Mouse (Mus musculus): ENCODE data around the gene Sri.
"Not testable (repeated sequence)": the region's sequence is repeated elsewhere in the genome, so short reads cannot be mapped to it uniquely, and the experiment has no call there.

Gene Sri

DNA sequence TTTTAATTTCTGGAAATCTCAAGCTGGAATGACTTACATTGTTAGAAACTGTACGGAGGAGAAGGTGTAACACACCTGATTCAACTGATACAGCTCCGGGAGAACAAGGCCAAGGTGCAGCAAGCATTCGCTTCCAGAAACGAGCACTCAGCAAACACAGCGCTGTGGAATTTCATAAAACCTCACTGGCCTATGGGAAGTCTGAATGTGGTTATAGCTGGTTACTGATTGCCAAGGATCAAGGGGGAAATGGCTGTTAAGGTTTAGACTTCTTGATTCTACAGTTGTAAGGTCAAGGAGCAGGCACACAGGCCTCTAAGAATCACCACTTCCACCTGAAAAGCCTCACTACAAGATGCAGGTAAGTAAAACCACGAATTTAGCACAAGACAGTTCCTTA is at the start of gene Sri:
Gene Sri, plus strand, starts transcription at position 224 of the 400 bp plus-strand sequence.
- no peak for DNase-seq (ENCODE audit: low spot score)

DNA sequence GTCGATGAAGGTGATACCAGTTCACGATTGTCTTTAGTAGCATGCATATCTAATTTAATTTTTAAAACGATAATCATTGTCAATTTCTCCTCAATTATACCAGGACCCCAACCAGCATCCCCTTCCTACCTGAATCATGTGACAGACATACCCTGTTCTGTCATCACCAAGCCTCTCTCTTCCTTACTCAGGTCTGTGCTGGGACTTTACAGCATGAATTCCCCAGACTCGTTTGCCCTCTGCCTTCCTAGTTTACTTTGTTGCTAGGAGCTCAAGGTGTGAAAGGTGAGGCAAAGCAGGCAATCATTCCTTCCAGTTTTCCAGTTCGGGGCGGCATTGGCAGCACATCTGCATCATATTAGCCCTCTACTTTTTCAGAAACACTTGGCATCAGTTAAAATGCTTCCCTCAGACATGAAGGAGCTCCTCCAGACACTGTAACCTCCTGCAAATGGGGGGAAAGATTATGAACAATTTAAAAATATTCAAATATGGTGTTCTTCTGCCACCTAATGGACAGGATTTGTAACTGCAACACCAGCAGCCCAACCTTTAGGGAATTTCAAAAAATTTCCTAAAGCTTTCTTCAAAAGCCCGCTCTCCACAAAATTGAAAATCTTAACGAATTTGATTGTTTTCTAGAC is 49.4 kb upstream of the Sri start:
- peak; percentile 6 for DNase-seq (ENCODE audit: low spot score)

DNA sequence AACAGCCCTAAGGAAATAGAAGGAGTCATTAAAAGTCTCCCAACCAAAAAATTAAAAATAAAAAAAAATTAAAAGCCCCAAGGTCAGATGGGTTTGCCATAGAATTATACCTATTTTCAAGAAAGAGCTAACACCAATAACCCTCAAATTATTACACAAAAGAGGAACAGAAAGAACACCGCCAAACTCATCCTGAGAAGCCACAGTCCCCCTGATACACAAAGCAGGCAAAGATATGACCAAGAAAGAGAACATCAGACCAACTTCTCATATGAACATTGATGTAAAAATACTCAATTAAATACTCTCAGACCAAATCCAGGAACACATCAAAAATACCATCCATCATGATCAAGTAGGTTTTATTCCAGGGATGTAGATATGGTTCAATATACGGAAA is 48.8 kb upstream of the Sri start:
- DNase-seq (ENCODE audit: low spot score), result no peak

GRCm38 (mm10) chr5:8000466-8000865 is 45.4 kb upstream of the Sri start:
- no peak for DNase-seq (ENCODE audit: low spot score)

- DNase-seq (ENCODE audit: low spot score), result no peak
Measured at GRCm38 (mm10) chr5:8002827-8003226, 43.1 kb upstream of the Sri start.

DNA sequence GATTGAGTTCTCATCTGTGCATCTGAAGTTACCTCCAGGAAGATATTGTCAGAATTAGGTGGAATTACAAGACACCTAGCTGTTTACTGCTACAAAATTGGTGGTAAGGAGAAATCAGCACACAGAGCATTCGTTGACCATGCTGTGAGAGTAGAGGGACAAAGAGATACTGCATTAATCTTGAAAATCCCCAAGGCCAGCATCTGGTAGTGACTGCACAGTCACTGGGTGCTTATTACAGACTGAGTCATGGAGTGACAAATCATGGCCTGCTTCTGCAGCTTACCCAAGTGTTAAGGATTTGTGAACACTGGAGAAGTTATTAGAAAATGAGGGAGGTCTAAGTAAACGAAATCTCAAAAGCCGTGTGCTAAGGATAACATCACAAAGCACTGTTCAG is 32.6 kb upstream of the Sri start:
- no peak for DNase-seq (ENCODE audit: low spot score)

DNA sequence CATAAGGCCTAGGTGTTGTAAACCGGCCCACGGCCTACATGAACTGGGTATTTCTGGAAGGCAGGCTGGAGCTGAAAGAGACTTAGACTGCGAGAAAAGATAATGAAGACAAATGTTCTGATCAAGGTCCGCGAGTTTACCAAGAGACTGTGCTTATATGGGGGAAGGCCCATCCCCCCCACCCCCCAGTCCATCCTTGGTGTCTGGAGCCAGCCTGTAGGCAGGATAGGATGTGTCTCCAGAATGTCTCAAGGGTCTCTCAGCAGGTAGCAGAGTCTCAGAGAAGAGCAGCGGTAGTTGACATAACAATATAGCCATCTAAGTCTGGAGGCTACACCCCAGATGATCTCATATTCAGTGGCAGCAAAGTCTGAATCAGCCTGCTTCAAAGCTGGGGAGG is 11.3 kb upstream of the Sri start:
- DNase-seq (ENCODE audit: low spot score), result not testable (repeated sequence)

DNA sequence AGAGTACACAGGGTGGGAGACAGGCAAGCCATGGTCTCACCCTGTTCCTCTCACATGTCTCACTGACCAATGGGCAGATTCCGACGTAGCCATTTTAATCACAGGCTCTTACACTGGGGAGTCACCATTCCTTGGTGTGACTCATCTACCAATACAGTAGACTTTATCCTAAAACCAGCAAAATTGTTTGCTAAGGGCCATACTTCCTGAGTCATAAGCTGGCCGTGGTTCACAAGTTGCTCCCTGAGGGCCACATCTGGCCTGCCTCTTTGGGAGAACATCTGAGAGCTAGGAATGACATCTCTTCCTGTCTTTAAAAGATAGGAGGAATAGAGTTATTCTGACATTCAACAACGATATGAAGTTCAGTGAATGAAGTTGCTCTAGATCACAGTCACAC is 7.9 kb downstream of the Sri start:
- DNase-seq (ENCODE audit: low spot score), result no peak

DNA sequence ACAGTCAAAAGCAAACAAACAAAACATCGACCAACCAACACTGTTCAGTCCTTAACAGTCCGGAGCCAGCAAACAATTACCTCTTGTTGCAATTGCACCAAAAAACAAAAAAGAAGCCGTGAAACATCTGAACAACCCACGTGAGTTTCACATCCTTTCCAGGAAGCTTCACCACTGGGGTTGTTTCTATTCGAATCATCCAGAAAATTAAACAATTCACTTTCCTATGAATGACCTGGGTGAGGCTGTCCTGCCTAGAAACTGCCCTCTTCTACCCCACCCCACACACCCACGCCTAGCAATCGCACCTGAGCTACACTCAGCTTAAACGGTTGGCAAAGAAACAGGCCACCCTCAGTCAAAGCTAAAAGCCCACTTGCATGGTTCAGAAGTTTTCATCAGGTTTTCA is 9.8 kb downstream of the Sri start:
- DNase-seq (ENCODE audit: low spot score), result no peak

DNA sequence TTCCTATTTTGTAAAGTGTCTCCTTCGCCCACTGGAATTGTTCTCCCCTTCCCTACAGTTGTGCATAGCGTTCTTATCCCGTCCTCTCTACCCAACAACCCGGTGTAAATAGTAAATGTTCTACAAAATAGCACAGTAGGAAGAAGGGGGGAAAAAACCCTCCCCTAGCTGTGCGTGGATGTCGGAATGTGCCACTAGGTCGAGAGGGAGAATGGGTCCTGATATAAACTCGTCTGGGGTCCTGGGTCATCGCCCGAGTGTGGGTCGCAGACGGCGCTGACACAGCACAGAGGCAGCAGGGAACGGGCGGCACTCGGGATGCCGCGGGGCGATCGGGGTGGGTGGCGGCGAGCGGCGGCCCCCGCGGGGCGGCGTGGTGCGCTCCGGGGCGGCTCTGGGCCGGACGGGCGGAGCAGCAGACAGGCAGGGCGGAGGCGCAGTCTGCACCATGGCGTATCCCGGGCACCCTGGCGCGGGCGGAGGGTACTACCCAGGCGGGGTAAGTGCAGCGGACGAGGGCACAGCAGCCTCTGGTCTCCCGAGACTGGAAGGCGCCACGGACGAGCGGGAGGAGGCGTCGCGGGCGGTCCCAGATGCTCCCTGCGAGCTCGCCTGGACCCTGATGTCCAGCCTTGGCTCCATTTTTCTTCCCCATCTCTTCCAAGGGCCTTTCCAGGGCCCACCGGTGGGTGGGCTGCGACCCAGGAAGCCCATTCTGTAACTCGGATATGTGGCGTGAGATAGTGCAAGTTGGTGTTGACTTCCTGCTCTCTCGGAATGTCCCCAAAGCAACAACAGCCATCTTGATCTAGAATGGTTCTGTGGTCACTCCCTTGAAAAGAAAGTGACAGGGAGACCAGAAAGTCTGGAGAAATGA is 10.5 kb downstream of the Sri start:
- peak; percentile 75 for DNase-seq (ENCODE audit: low spot score)

DNA sequence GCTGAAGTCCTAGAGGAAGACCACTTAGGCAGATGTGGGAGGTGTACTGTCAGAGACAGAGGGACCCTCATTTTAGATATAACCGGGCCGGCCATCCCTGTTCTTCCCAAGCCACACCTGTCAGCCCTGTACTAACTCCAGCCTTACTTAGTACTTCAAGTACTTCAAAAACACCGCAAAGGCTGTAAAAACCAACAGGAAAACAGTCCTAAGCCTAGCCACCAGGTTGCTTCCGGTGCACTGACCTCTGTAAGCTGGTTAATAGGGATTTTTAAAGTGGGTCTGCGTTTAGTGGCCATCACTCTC is 11.1 kb downstream of the Sri start:
- DNase-seq (ENCODE audit: low spot score), result no peak

DNA sequence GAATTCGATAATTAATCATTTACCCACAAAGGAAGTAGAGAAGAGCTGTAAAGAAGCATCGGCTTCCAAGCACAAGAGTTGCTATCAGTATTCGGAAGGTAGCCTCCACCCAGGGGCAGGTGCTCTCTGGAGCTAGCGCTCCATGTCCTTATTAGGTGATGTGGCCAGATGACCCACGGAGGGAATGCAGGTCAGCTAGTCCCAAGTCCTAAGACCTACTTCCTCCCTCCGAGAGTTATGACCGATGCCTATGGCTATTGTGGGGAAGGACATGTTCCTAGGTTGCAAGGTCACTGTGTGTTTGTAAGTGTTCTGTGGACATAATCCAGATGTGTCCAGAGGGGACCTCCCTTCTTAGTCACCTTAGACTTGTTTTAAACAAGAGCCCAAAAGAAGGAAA is 12.2 kb downstream of the Sri start:
- no peak for DNase-seq (ENCODE audit: low spot score)

DNA sequence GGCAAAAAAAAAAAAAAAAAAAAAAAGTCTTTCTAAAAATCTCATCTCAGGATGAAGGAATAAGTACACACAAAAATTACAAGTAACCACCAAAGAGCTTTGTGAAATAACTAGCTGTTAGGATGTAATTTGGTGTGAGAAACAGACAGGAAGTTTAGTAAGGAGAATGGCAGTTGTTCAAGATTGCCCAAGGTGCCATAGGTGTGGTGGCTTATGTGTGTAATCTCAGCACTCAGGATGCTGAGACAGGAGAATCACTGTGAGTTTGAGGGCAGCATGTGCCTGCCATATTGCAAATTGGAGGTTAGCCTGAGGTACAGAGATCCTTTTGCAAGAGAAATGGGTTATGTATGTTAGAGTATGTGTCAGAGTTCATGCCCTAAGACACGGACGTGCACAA is 16.6 kb downstream of the Sri start:
- no peak for DNase-seq (ENCODE audit: low spot score)

DNA sequence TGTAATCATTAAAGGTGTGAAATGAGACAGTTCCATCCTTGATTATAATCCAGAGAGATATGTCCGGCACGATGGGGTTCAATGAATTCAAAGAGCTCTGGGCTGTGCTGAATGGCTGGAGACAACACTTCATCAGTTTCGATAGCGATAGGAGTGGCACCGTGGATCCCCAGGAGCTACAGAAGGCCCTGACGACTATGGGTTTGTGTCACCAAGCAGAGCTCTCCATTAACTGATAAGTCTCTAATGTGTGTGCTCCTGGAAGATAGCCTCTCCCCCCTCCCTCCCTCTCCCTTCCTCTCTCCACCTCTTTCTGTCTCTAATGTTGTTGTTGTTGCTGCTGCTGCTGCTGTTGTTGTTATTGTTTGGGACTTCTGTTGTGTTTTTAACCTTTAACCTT is 17.3 kb downstream of the Sri start:
- no peak for DNase-seq (ENCODE audit: low spot score)

DNA sequence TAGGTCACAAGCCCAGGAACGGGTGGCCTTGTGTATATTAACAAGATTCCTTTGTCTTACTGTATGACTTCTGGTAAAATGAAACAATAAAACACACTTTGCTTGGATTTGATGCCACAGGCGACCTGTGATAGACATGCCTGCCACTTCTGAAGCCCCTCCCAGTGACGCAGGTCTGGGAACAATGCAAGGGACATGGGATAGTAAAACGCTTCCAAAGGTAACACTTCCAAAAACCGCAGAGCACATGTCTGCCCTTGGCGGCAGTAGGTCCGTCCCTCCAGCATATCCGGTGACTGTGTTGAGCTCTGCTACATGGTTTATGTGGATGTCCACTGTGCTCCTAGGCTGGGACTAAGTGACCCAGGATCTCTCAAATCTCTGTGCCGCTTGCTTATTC is 27.5 kb downstream of the Sri start:
- no peak for DNase-seq (ENCODE audit: low spot score)

DNA sequence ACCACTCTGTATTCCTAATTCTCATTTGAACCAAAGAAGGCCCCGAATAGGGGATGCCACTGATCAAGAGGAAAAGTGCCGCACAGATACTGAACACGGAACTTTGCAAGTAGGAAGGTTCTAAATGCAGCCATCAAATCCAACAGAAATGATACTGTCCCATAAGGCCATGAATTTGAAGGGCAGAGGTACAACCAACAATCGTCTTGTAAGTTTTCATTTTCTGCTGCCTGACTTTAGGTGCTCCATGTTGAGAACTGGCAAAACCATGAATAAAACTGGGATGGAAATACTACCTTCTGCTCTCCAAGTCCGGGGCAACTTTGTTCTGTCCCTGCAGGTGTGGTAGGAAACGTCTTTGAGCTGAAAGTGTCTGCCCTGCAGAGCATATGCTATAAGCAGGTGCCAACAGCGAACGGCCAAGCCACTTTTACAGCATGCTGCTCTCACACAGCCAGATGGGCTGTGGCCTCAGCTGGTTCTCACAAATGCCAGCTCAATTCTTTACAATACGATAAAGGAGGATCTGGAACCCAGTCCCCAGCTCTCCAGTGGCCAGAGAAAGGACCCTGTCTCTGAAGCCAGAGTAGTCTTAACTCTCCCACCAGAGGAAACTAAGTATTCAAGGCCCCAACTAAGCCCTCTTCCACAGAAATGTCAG is 28.2 kb downstream of the Sri start:
- no peak for DNase-seq (ENCODE audit: low spot score)

GRCm38 (mm10) chr5:8077481-8077880 is 31.6 kb downstream of the Sri start:
- no peak for DNase-seq (ENCODE audit: low spot score)

DNA sequence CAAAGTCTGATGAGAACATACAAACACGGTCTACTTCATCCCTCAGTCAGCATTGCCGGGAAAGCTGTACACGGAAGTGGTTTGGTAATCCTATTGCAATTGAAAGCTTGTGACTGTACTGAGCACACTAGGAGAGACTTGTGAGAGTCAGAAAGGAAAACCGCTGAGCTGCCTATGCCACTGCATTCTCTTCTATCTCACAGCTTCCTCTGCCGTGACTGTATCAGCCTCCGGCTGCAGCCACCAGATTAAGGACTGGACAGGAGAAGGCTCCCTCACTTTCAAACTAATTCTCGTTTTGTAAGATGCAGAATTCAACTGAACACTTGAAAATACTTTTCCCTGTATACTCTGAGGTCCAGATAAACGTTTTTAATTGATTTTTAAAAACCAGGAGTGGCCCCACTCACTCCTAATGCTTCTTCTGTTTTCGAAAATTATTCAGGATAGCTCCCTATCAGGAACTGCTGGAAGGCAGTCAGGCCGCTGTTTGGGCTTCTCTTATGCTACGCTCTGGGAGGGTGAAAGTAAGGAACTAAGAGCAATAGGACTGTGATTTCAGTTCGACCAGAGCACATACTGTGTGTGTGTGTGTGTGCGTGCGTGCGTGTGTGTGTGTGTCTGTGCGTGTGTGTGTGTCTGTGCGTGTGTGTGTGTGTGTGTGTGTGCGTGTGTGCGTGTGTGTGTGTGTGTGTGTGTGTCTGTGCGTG is 37.1 kb downstream of the Sri start:
- no peak for DNase-seq (ENCODE audit: low spot score)

GRCm38 (mm10) chr5:8085661-8086060 is 39.8 kb downstream of the Sri start:
- no peak for DNase-seq (ENCODE audit: low spot score)

DNA sequence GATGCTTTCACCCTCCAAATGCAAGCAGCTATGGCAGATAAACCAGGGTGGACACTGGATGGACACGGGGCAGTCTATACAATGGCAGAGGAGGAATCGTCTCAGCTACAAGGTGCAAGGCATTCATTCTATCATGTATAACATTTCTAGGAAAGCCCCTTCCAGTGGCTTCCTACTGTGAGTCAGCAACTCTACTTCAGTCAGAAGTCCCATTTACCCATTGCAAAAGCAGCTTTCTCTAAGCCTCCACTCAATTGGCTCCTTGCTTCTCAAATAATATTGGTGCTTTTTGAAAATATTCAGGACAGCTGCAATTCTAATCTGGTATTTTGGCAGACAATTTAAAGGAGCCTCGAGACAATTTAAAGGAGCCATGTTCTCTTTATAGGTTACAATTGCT is 42.3 kb downstream of the Sri start:
- DNase-seq (ENCODE audit: low spot score), result no peak

DNA sequence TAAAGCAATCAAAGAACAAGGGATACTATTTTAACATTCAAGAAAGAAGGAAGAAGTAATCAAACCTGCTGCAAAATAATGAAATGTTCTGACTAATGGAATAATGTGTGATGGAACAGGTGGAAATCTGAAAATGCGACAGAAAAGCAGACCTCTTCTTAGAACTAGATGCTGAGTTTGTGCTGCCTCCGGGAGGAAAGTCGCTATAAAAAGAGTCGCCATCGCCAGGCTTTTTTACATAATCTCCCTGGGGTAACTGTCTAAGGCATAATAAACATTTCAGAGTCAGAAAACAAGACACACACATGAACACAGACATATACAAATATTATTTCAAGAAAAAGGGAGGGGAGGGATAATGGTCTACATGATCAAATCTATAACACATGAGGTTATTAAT is 49.0 kb downstream of the Sri start:
- no peak for DNase-seq (ENCODE audit: low spot score)

DNA sequence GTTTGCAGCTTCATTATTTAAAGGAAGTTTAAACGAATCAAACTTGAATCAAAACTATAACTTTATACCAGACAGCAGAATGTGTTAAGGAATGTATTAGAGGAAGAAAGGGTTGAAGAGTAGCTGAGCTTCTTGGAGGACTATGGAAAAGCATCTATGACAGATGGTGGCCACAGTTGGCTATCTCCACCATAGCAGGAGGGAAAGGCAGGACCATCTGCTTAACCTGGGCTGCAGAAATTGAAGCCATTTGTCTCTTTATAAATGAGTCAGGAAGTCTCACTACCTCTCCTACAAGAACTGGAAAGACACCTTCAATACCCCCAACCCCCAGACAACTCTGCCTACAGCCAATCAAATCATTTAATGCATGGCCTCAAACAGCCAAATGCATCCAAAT is 49.8 kb downstream of the Sri start:
- DNase-seq (ENCODE audit: low spot score), result no peak

GRCm38 (mm10) chr5:8111691-8112090 is 65.8 kb downstream of the Sri start:
- no peak for DNase-seq (ENCODE audit: low spot score)
